Mouse (Mus musculus) forebrain, embryonic 10.5 days (tissue): ENCODE measurements around the gene Apol7e. TPM values are rescaled to one million over a fixed set of nuclear protein-coding genes. Genes with fewer than 3 reads are reported as not detected.
A peak's percentile ranks its signal among the peaks of the same experiment; 100 is the strongest.
"Not testable (repeated sequence)": the region's sequence is repeated elsewhere in the genome, so short reads cannot be mapped to it uniquely, and the experiment has no call there.

Experiments
- DNase-seq: peaks from one replicate; pipeline ENCODE4 v3.0.0-alpha.2; 2017; ENCODE audit warnings: low spot score; ENCODE audit errors: extremely low spot score
- H3K27ac ChIP-seq: fragments of 300-500 bp; sonication (generic); 2 replicates; pipeline ENCODE4 v1.5.1; 2016; ENCODE audit warnings: mild to moderate bottlenecking
- H3K27me3 ChIP-seq: fragments of 300-500 bp; sonication (generic); 2 replicates; pipeline ENCODE4 v1.6.1; 2016; ENCODE audit warnings: mild to moderate bottlenecking; ENCODE audit not compliant: poor library complexity, severe bottlenecking
- H3K36me3 ChIP-seq: fragments of 300-500 bp; sonication (generic); replicated peaks from 2 replicates; pipeline ENCODE4 v1.6.1; 2016; ENCODE audit warnings: mild to moderate bottlenecking, moderate library complexity
- H3K4me1 ChIP-seq: fragments of 300-500 bp; sonication (generic); 2 replicates; pipeline ENCODE4 v1.6.1; 2016
- H3K4me3 ChIP-seq: fragments of 300-500 bp; sonication (generic); 2 replicates; pipeline ENCODE4 v1.5.1; 2016; ENCODE audit warnings: mild to moderate bottlenecking, moderate library complexity
- H3K9me3 ChIP-seq: fragments of 300-500 bp; sonication (generic); 2 replicates; pipeline ENCODE4 v1.6.1; 2016; ENCODE audit warnings: mild to moderate bottlenecking, moderate library complexity
- WGBS: fragments of 180-500 bp; shearing (Covaris S2); methylation state at CpG from one replicate; pipeline ENCODE4 v1.1.7; 2016; 5-methylcytosine and 5-hydroxymethylcytosine counted together
- polyA plus RNA-seq: library from polyadenylated mRNA; unstranded; fragments of >200 nt; fragmentation: Nextera tagmentation; extraction: Ambion mirVana; gene quantifications from 2 replicates; pipeline ENCODE4 v1.2.1, GENCODE M21; 2016

Gene Apol7e
- polyA plus RNA-seq: not detected in 2 replicates

DNA sequence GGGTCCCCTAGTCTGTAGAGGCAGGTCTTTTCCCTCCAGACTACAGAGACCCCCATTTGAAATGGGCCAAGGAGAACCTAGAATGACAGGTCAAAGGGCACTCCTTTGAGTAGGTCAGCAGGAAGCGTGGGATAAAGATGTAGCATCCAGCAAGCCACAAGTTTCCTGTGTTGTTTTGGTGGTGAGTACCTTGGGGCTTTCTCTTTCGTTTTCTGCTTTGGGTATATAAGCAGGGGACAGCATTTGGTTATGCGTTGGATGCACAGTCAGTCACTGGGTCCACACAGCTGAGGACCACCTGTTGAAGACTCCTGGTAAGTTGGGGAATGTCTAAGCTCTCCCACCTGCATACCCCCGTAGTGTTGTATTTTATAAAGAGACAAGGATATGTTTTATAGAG, at the start of gene Apol7e:
Gene Apol7e, plus strand, starts transcription at position 202 of the 400 bp plus-strand sequence.
- H3K27ac ChIP-seq, H3K4me1 ChIP-seq, H3K4me3 ChIP-seq, DNase-seq, H3K27me3 ChIP-seq, H3K36me3 ChIP-seq, H3K9me3 ChIP-seq: not testable (repeated sequence)
- 79% methylated on average over 4 of the region's 4 CpGs for WGBS

DNA sequence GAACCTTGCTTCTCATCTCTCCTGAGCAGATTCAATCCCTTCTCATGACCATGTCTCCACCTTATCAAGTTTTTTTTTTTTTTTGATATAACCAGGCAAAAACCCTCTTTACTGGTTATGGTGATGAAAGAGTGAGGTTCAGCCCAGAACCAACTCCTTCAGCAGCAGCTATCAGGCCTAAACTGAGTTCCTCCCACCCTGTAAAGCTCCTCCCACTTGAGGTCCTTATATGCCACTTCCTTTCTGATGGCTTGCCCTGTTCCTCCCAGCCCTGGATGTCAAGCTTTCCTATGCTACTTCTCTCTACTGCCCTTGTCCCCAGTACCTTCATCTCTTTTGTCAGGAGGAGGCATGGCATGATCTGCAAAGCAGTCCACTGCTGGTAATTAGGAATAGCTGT, 47.5 kb upstream of the Apol7e start:
- not testable (repeated sequence) for H3K4me1 ChIP-seq, H3K36me3 ChIP-seq, H3K27ac ChIP-seq, H3K9me3 ChIP-seq, H3K4me3 ChIP-seq, H3K27me3 ChIP-seq, DNase-seq

- not testable (repeated sequence) for H3K4me1 ChIP-seq, H3K36me3 ChIP-seq, H3K27me3 ChIP-seq, H3K4me3 ChIP-seq, H3K27ac ChIP-seq, DNase-seq, H3K9me3 ChIP-seq
- 84% methylated on average over 1 of the region's 1 CpGs for WGBS
Observed at GRCm38 (mm10) chr15:77659773-77660172, 38.9 kb upstream of the Apol7e start.

- not testable (repeated sequence) for H3K4me3 ChIP-seq, H3K9me3 ChIP-seq, H3K4me1 ChIP-seq, H3K27me3 ChIP-seq, H3K27ac ChIP-seq, DNase-seq, H3K36me3 ChIP-seq
- 82% methylated on average over 2 of the region's 2 CpGs for WGBS
Observed at GRCm38 (mm10) chr15:77661841-77662240, 36.8 kb upstream of the Apol7e start.

GRCm38 (mm10) chr15:77674081-77674480, 24.6 kb upstream of the Apol7e start:
- not testable (repeated sequence) for H3K27ac ChIP-seq, H3K4me3 ChIP-seq, H3K9me3 ChIP-seq, H3K36me3 ChIP-seq, DNase-seq, H3K27me3 ChIP-seq, H3K4me1 ChIP-seq
- 83% methylated on average over 1 of the region's 1 CpGs for WGBS

DNA sequence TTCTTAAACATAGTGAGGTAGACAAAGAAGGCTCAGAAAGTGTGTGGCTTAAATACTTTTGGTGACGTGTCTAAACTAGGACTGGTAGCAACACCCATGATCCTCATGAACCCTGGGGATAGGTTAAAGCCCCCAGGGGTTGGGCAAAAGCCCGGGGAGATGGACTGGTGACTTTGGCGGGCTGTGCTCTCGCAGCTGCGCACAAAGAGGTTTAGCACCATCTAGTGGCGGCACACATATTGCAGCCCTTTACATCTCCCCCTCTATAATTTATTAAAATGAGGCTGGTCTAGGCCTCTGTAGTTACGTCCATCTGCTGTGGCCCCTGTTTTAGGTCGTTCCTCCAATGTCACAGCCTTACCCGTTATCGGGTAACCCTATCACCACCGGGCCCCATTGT, 14.7 kb upstream of the Apol7e start:
- 19% methylated on average over 11 of the region's 11 CpGs for WGBS
- H3K27ac ChIP-seq, H3K36me3 ChIP-seq, H3K4me1 ChIP-seq, H3K4me3 ChIP-seq, H3K27me3 ChIP-seq, H3K9me3 ChIP-seq: not testable (repeated sequence)
- peak; percentile 15 for DNase-seq

DNA sequence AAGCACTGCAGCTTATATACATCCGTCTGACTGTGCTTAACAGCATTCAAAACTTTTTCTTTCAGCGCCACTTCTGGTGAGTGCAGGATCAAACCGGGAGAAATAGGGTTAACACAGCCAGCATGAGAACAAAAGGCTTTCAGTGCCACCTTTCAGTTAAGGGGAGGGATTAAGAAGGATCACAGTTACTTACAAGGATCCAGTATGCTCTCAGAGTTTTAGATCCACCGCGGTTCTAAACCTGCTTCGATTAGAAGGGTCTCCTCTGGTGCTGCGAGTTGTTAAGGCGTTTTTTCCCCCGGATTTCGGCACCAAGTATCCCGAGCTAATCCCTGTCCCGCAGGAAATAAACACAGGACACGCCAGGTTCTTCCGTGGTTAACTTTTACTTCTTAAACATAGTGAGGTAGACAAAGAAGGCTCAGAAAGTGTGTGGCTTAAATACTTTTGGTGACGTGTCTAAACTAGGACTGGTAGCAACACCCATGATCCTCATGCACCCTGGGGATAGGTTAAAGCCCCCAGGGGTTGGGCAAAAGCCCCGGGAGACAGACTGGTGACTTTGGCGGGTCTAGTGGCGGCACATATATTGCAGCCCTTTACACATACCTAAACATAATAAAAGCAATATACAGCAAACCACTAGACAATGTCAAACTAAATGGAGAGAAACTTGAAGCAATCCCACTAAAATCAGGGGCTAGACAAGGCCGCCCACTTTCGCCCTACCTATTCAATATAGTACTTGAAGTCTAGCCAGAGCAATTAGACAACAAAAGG, 6.9 kb upstream of the Apol7e start:
- peak overlapping the region; percentile 75 for H3K27ac ChIP-seq

DNA sequence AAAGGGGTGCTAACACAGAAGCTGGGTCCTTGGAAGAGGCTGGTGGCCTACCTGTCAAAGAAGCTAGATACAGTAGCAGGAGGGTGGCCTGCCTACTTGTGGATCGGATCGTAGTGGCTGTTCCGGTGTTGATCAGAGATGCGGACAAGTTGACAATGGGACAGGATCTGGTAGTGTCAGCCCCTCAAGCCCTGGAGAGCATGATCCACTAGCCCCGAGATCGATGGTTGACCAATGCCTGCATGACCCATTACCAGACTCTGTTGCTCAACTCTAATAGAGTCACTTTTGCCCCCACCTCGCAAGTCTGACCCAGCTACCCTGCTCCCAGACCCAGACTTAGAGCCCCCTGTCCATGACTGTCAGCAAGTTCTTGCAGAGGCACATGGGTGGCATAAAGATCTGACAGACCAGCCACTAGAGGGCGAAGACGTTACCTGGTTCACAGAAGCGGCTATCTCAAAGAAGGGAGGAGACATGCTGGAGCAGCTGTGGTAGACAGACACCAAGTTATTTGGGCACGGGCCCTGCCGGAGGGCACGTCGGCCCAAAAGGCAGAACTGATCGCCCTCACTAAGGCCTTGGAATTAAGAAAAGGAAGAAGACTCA, 3.9 kb upstream of the Apol7e start:
- 48% methylated on average over 13 of the region's 15 CpGs for WGBS
- not testable (repeated sequence) for H3K36me3 ChIP-seq, H3K27ac ChIP-seq, H3K4me1 ChIP-seq, H3K9me3 ChIP-seq, H3K4me3 ChIP-seq, H3K27me3 ChIP-seq
- peak; percentile 18 for DNase-seq

More for the DNA sequence above, 6.9 kb upstream of the Apol7e start:
- not testable (repeated sequence) for H3K36me3 ChIP-seq, H3K27me3 ChIP-seq, H3K4me1 ChIP-seq, H3K9me3 ChIP-seq
- DNase-seq: peak; percentile 31
- H3K4me3 ChIP-seq: peak overlapping the region; percentile 48
- 5% methylated on average over 20 of the region's 20 CpGs for WGBS

- not testable (repeated sequence) for H3K4me1 ChIP-seq, H3K9me3 ChIP-seq
- WGBS: 96% methylated on average over 3 of the region's 3 CpGs
Observed at GRCm38 (mm10) chr15:77705306-77705705, 6.6 kb downstream of the Apol7e start.

DNA sequence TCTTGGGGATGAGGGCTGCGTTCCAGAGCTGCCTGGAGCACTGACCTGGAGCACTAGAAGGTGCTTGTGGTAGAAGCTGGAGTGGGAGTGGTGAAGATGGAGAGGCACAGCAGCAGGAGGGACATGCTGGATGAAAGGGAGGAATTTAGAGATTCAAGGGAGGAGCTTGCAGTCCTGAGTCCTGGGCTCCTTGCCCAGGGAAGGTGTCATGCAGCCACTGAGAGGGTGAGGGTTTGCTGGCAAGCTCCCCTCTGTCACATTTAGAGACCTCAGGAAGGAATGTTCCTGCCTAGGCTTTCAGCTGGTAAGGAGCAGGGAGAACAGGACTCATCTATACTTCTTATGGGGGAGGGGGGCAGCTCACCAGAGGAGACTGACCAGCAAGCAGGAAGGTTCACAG, 10.3 kb downstream of the Apol7e start:
- DNase-seq, H3K27ac ChIP-seq, H3K9me3 ChIP-seq, H3K4me3 ChIP-seq, H3K36me3 ChIP-seq, H3K4me1 ChIP-seq, H3K27me3 ChIP-seq: not testable (repeated sequence)
- 100% methylated on average over 1 of the region's 1 CpGs for WGBS

More at GRCm38 (mm10) chr15:77705306-77705705, 6.6 kb downstream of the Apol7e start:
- DNase-seq, H3K4me3 ChIP-seq, H3K27me3 ChIP-seq, H3K27ac ChIP-seq, H3K36me3 ChIP-seq: not testable (repeated sequence)

DNA sequence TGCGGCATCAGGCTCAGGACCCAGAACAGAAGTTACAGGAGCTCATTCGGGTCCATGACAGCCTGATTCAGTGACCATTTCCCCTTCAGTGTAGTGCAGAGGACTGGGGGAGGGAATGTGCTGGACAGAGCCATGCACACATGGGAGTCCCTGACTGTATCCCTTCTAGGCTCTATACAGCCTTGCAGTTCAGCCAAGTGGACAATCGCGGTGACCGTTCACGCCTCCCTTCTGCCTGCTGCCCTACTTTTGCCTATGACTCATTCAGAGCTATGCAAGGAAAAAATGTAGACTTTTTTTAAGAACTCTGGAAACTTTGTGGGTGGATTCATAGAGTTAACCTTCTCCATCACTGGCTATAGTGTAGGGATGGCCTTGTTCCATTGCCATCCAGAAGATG, 19.6 kb downstream of the Apol7e start:
- WGBS: 84% methylated on average over 5 of the region's 6 CpGs
- not testable (repeated sequence) for H3K4me1 ChIP-seq, H3K4me3 ChIP-seq, H3K9me3 ChIP-seq, H3K36me3 ChIP-seq, H3K27me3 ChIP-seq, H3K27ac ChIP-seq, DNase-seq

- DNase-seq, H3K27me3 ChIP-seq, H3K9me3 ChIP-seq, H3K4me1 ChIP-seq, H3K27ac ChIP-seq, H3K36me3 ChIP-seq, H3K4me3 ChIP-seq: not testable (repeated sequence)
- no CpG with 5 or more reads among the region's 3 CpGs for WGBS
Observed at GRCm38 (mm10) chr15:77721509-77721908, 22.9 kb downstream of the Apol7e start.

DNA sequence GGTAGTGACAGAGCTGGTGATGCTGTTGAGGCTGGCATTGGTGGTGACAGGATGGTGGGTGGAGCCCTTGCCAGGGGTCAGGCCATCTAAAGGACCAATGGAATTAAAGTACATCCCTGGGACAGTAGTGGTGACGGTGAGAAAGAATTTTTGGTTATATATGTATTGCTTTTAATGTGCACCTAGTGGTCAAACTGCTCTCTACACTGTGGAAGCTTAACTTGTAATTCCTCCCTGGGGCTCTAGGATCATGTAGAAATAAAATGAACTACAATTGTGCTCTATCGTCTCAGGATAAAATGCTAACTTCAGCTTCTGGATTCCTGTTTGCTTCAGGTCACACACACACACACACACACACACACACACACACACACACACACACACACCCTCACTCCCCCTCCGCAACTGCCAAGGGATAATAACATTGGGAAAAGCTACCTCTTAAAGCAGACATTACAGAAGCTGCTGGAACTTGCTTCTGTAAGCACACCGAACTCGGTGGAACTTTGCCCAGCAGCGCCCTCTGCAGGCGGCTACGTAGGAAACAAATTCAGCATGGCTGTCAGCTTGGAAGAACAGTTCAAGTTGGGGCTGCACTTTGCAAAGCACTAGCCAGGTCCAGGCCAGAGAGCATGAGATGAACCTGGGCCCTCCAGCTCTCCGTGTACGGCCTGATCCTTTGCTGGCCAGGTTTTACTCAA, 25.7 kb downstream of the Apol7e start:
- H3K27ac ChIP-seq, H3K9me3 ChIP-seq, H3K27me3 ChIP-seq, H3K4me1 ChIP-seq, DNase-seq, H3K4me3 ChIP-seq, H3K36me3 ChIP-seq: not testable (repeated sequence)
- WGBS: 25% methylated on average over 5 of the region's 10 CpGs
